Mouse (Mus musculus): ENCODE measurements around the gene Cwc27.

GRCm38 (mm10) chr13:104729261-104730046 is 87.5 kb downstream of the Cwc27 start:
- TF ChIP-seq CTCF (IDR thresholded peaks at IDR 0.05) (no peak), EP300 (IDR thresholded peaks at IDR 0.05) (no peak)

Data from lung, postnatal 0 days (tissue).